Mouse (Mus musculus) MEL (cell line): Measurements from ENCODE around the gene Fgfr2. TPM values are rescaled to one million over a fixed set of nuclear protein-coding genes. Genes with fewer than 3 reads are reported as not detected.

Experiments used
- DNase-seq: peaks from one replicate; pipeline ENCODE4 v3.0.0; 2011; ENCODE audit warnings: low read depth, low spot score
- H3K27ac ChIP-seq: 2 replicates; pipeline ENCODE4 v1.5.1; 2012; ENCODE audit warnings: low read depth, mild to moderate bottlenecking, control low read depth, low read length, moderate library complexity; ENCODE audit not compliant: control insufficient read depth
- H3K27me3 ChIP-seq, 2 experiments: fragments of 150-350 bp in 1 of 2; sonication (generic) in 1 of 2; 2 replicates each; pipeline ENCODE4 v1.6.1; 2012; ENCODE audit warnings: low read length in 2 of 2, mild to moderate bottlenecking in 2 of 2, improper control_type of control experiment in 1 of 2, moderate library complexity in 1 of 2; ENCODE audit not compliant: insufficient read depth in 2 of 2, control insufficient read depth in 1 of 2
- H3K36me3 ChIP-seq, 2 experiments: 2 replicates each; pipeline ENCODE4 v1.6.1; 2012 to 2014; ENCODE audit warnings: low read length in 2 of 2, improper control_type of control experiment in 1 of 2, inconsistent platforms in 1 of 2, mild to moderate bottlenecking in 1 of 2; ENCODE audit not compliant: insufficient read depth in 2 of 2, control insufficient read depth in 1 of 2
- H3K4me1 ChIP-seq, 2 experiments: fragments of 150-350 bp in 1 of 2; sonication (generic) in 1 of 2; 2 replicates each; pipeline ENCODE4 v1.6.1; 2012; ENCODE audit warnings: low read length in 2 of 2, improper control_type of control experiment in 1 of 2, mild to moderate bottlenecking in 1 of 2; ENCODE audit not compliant: insufficient read depth in 2 of 2, control insufficient read depth in 1 of 2
- H3K4me3 ChIP-seq, 2 experiments: fragments of 150-350 bp in 1 of 2; sonication (generic) in 1 of 2; 2 replicates each; pipeline ENCODE4 v1.5.1; 2012; ENCODE audit warnings: low read depth in 2 of 2, low read length in 2 of 2, mild to moderate bottlenecking in 2 of 2, moderate library complexity in 2 of 2, control low read depth in 1 of 2, improper control_type of control experiment in 1 of 2; ENCODE audit not compliant: control insufficient read depth in 1 of 2, insufficient read depth in 1 of 2
- H3K79me2 ChIP-seq: 2 replicates; pipeline ENCODE4 v1.6.1; 2012; ENCODE audit warnings: mild to moderate bottlenecking, low read length, moderate library complexity; ENCODE audit not compliant: control insufficient read depth, poor library complexity, insufficient read depth
- H3K9ac ChIP-seq: 2 replicates; pipeline ENCODE4 v1.6.1; 2012; ENCODE audit warnings: low read depth, mild to moderate bottlenecking, control low read depth, low read length, moderate library complexity; ENCODE audit not compliant: control insufficient read depth, poor library complexity, severe bottlenecking
- H3K9me3 ChIP-seq: fragments of 150-350 bp; sonication (generic); replicated peaks from 2 replicates; pipeline ENCODE4 v1.6.1; 2012; ENCODE audit warnings: mild to moderate bottlenecking, low read length, improper control_type of control experiment, moderate library complexity; ENCODE audit not compliant: insufficient read depth
- BHLHE40 ChIP-seq: IDR thresholded peaks from 2 replicates; pipeline ENCODE4 v1.6.1; 2012; ENCODE audit warnings: low read depth, mild to moderate bottlenecking, inconsistent platforms, low read length, improper control_type of control experiment, borderline replicate concordance
- CHD1 ChIP-seq: IDR thresholded peaks from 2 replicates; pipeline ENCODE4 v1.6.1; 2012; ENCODE audit warnings: low read depth, mild to moderate bottlenecking, inconsistent platforms, low read length, improper control_type of control experiment
- CHD2 ChIP-seq: IDR thresholded peaks from 2 replicates; pipeline ENCODE4 v1.6.1; 2011; ENCODE audit warnings: low read length, improper control_type of control experiment
- E2F4 ChIP-seq: IDR thresholded peaks from 2 replicates; pipeline ENCODE4 v1.6.1; 2011; ENCODE audit warnings: low read depth, low read length, improper control_type of control experiment, borderline replicate concordance
- ELF1 ChIP-seq: IDR thresholded peaks from 2 replicates; pipeline ENCODE4 v1.6.1; 2014; ENCODE audit warnings: low read depth, mild to moderate bottlenecking, inconsistent platforms, low read length, improper control_type of control experiment, moderate library complexity
- EP300 ChIP-seq, 2 experiments: IDR thresholded peaks; 2 replicates each; pipeline ENCODE4 v1.6.1; 2011; ENCODE audit warnings: improper control_type of control experiment in 2 of 2, low read length in 2 of 2, low read depth in 1 of 2, mild to moderate bottlenecking in 1 of 2
- GABPA ChIP-seq: IDR thresholded peaks from 2 replicates; pipeline ENCODE4 v1.6.1; 2012; ENCODE audit warnings: low read depth, mild to moderate bottlenecking, inconsistent platforms, low read length, improper control_type of control experiment, moderate library complexity
- HCFC1 ChIP-seq: IDR thresholded peaks from 2 replicates; pipeline ENCODE4 v1.6.1; 2012; ENCODE audit warnings: low read depth, mild to moderate bottlenecking, inconsistent platforms, low read length, improper control_type of control experiment, moderate library complexity
- KAT2A ChIP-seq: conservative IDR thresholded peaks from 2 replicates; pipeline ENCODE4 v1.6.1; 2012; ENCODE audit warnings: low read depth, low read length, improper control_type of control experiment, inconsistent platforms
- MAFK ChIP-seq: IDR thresholded peaks from 2 replicates; pipeline ENCODE4 v1.6.1; 2011; ENCODE audit warnings: low read depth, mild to moderate bottlenecking, low read length, improper control_type of control experiment, borderline replicate concordance
- MEF2A ChIP-seq: IDR thresholded peaks from 2 replicates; pipeline ENCODE4 v1.6.1; 2014; ENCODE audit warnings: low read depth, mild to moderate bottlenecking, inconsistent platforms, low read length, improper control_type of control experiment; ENCODE audit not compliant: poor library complexity, insufficient replicate concordance, severe bottlenecking; ENCODE audit errors: extremely low read depth
- MXI1 ChIP-seq: IDR thresholded peaks from 2 replicates; pipeline ENCODE4 v1.6.1; 2011; ENCODE audit warnings: mild to moderate bottlenecking, low read depth, low read length, improper control_type of control experiment
- MYB ChIP-seq: IDR thresholded peaks from 2 replicates; pipeline ENCODE4 v1.6.1; 2011; ENCODE audit warnings: mild to moderate bottlenecking, low read depth, low read length, improper control_type of control experiment
- NELFE ChIP-seq: IDR thresholded peaks from 2 replicates; pipeline ENCODE4 v1.6.1; 2011; ENCODE audit warnings: low read depth, low read length, improper control_type of control experiment
- POLR2A ChIP-seq, 2 experiments: IDR thresholded peaks; 2 replicates each; pipeline ENCODE4 v1.6.1; 2011 to 2012; ENCODE audit warnings: low read length in 2 of 2, mild to moderate bottlenecking in 2 of 2, control low read depth in 1 of 2, improper control_type of control experiment in 1 of 2, low read depth in 1 of 2, moderate library complexity in 1 of 2; ENCODE audit not compliant: control insufficient read depth in 1 of 2, insufficient read depth in 1 of 2, poor library complexity in 1 of 2
- POLR2AphosphoS5 ChIP-seq: IDR thresholded peaks from 2 replicates; pipeline ENCODE4 v1.6.1; 2012; ENCODE audit warnings: low read depth, borderline replicate concordance, mild to moderate bottlenecking, inconsistent platforms, low read length, moderate library complexity, mixed read lengths
- RAD21 ChIP-seq: IDR thresholded peaks from 2 replicates; pipeline ENCODE4 v1.6.1; 2011; ENCODE audit warnings: mild to moderate bottlenecking, low read depth, low read length, improper control_type of control experiment
- RCOR1 ChIP-seq: IDR thresholded peaks from 2 replicates; pipeline ENCODE4 v1.6.1; 2012; ENCODE audit warnings: low read depth, mild to moderate bottlenecking, inconsistent platforms, low read length, improper control_type of control experiment
- SIN3A ChIP-seq: IDR thresholded peaks from 2 replicates; pipeline ENCODE4 v1.6.1; 2012; ENCODE audit warnings: low read length, improper control_type of control experiment, inconsistent platforms
- TCF12 ChIP-seq: IDR thresholded peaks from 2 replicates; pipeline ENCODE4 v1.6.1; 2014; ENCODE audit warnings: low read depth, mild to moderate bottlenecking, inconsistent platforms, low read length, improper control_type of control experiment, moderate library complexity
- UBTF ChIP-seq: IDR thresholded peaks from 2 replicates; pipeline ENCODE4 v1.6.1; 2012; ENCODE audit warnings: low read depth, mild to moderate bottlenecking, inconsistent platforms, low read length, improper control_type of control experiment, moderate library complexity, borderline replicate concordance; ENCODE audit not compliant: insufficient read depth
- USF2 ChIP-seq, 2 experiments: IDR thresholded peaks; 2 replicates each; pipeline ENCODE4 v1.6.1; 2011 to 2012; ENCODE audit warnings: improper control_type of control experiment in 2 of 2, low read length in 2 of 2, borderline replicate concordance in 1 of 2, inconsistent platforms in 1 of 2, low read depth in 1 of 2, mild to moderate bottlenecking in 1 of 2; ENCODE audit not compliant: insufficient read depth in 1 of 2
- ZKSCAN1 ChIP-seq: IDR thresholded peaks from 2 replicates; pipeline ENCODE4 v1.6.1; 2012; ENCODE audit warnings: low read depth, mild to moderate bottlenecking, inconsistent platforms, low read length, improper control_type of control experiment, moderate library complexity
- ZNF384 ChIP-seq: IDR thresholded peaks from 2 replicates; pipeline ENCODE4 v1.6.1; 2012; ENCODE audit warnings: low read depth, mild to moderate bottlenecking, inconsistent platforms, low read length, improper control_type of control experiment
- polyA plus RNA-seq, 2 experiments: library from polyadenylated mRNA; stranded (reverse) in 1 of 2; unstranded in 1 of 2; fragments of >175 nt in 1 of 2; fragments of >200 nt in 1 of 2; gene quantifications; 2 replicates each; pipeline versions ENCODE4 v1.2.1 to v1.2.4; 2012; ENCODE audit warnings: low replicate concordance in 2 of 2, low read depth in 1 of 2; ENCODE audit not compliant: insufficient read length in 2 of 2, insufficient read depth in 1 of 2, missing spikeins in 1 of 2
- total RNA-seq: library from RNA; depleted of rRNA; stranded (reverse); fragments of 300-350 nt; gene quantifications from 2 replicates; pipeline ENCODE4 v1.2.3, GENCODE M21; 2012

The Fgfr2 gene
- total and polyA plus RNA-seq, 3 experiments = not detected

DNA sequence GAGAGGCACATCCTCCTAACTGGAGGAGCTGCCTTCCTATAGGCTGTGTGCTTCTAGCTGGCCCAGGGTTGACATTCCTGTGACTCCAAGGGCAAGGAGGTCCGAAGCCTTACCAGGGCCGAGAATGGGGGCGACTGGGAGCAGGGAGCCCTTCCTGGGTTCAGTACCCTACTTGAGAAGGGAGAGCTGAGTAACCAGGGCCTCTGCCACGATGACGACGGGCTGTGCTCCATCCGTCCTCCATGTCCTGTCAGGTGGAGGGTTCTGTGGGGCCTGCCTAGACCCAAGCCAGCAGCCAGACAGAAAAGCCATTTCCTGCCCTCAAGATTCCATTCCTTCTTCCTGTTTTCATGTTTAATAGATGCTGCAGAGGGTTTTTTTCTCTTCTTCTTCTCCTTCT, 463.5 kb downstream of the Fgfr2 start:
- Histone ChIP-seq H3K9ac (no peak overlapping the region), H3K4me3 (no peak overlapping the region), H3K36me3 (no peaks in the 10 kb centered on the region), H3K4me1 (no peaks in the 10 kb centered on the region), H3K79me2 (no peaks in the 10 kb centered on the region), H3K27ac (no peak overlapping the region), H3K27me3 (no peaks in the 10 kb centered on the region), H3K9me3 (no peaks in the 10 kb centered on the region)
- TF ChIP-seq CHD2 = no peak
- TF ChIP-seq CHD1 = no peak
- TF ChIP-seq RAD21 = no peak
- no peak for TF ChIP-seq MYB
- TF ChIP-seq ELF1 = no peak
- TF ChIP-seq HCFC1 = no peak
- TF ChIP-seq UBTF = no peak
- TF ChIP-seq RCOR1 = no peak
- TF ChIP-seq NELFE = no peak
- no peak for TF ChIP-seq SIN3A
- no peak for TF ChIP-seq KAT2A
- TF ChIP-seq MXI1 = no peak
- TF ChIP-seq ZNF384 = no peak
- no peak for TF ChIP-seq USF2 (IDR thresholded peaks at IDR 0.05; ENCODE audit: borderline replicate concordance in 1 of 2, insufficient read depth in 1 of 2, low read depth in 1 of 2, low read length in 2 of 2)
- no peak for DNase-seq

DNA sequence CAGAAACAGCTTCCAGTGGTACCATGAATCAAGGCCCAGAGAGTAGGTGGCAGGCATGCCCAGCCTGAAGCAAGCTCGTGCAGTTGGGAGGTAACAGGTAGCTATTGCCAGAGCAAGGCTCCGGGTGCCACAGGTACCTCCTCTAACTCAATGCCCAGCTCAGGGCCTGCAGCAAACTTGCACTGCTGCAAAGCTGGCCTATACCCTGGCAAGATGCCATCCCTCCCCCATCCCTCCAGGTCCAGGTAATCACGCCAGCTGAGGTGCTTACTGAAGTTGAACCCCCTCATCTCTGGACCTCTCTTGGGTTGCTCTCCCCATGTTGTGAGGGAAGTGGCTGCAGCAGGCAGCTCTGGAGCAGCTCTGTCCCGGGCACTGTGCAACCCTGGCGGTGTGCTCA, 464.5 kb downstream of the Fgfr2 start:
- Histone ChIP-seq H3K27me3 (no peaks in the 10 kb centered on the region), H3K4me1 (no peaks in the 10 kb centered on the region), H3K79me2 (no peaks in the 10 kb centered on the region), H3K27ac (no peak overlapping the region), H3K9ac (no peak overlapping the region), H3K4me3 (no peak overlapping the region), H3K36me3 (no peaks in the 10 kb centered on the region), H3K9me3 (no peaks in the 10 kb centered on the region)
- DNase-seq = no peak
- TF ChIP-seq BHLHE40 (no peak), POLR2AphosphoS5 (no peak), MXI1 (no peak), E2F4 (no peak), MEF2A (no peak), ZKSCAN1 (no peak), GABPA (no peak), EP300 (IDR thresholded peaks at IDR 0.05; ENCODE audit: low read depth in 1 of 2, low read length in 2 of 2) (no peak), TCF12 (no peak), POLR2A (IDR thresholded peaks at IDR 0.05; ENCODE audit: control insufficient read depth in 1 of 2, insufficient read depth in 1 of 2, low read depth in 1 of 2, low read length in 2 of 2, poor library complexity in 1 of 2) (no peak), MYB (no peak), USF2 (IDR thresholded peaks at IDR 0.05; ENCODE audit: borderline replicate concordance in 1 of 2, insufficient read depth in 1 of 2, low read depth in 1 of 2, low read length in 2 of 2) (no peak), UBTF (no peak), MAFK (no peak)
